ENCODE assay signal across 32 mouse cellular contexts in genomic region chr7:70454525-70454924, GRCm38 (mm10).
DNase-seq lines count a peak whose midpoint lies in the region; ATAC-seq and TF ChIP-seq lines count a peak whose summit lies in the region.
"Had no signal": no experiment of that assay in that cellular context is flagged by ENCODE, and none has a peak within 500 bp of the region (broad histone marks: within the 10 kb centered on the region; RNA-seq: fewer than 3 reads in every experiment).

No protein-coding gene starts in this region.

- H3K27ac ChIP-seq in midbrain, postnatal 0 days (ENCODE audit: low read depth, low read length): no peak overlapping the region
- H3K27ac ChIP-seq in midbrain, embryonic 16.5 days (ENCODE audit: low read length): no peak overlapping the region
- H3K27ac ChIP-seq: gastrocnemius, adult 2 months; heart, adult 2 months; hindbrain, embryonic 15.5 days; intestine, embryonic 15.5 days; layer of hippocampus, adult 2 months; left cerebral cortex, adult 2 months; liver, embryonic 15.5 days; neural tube, embryonic 13.5 days; stomach, postnatal 0 days had no signal

- ATAC-seq in midbrain, postnatal 0 days (ENCODE audit: low FRiP score): no peak
- ATAC-seq in midbrain, embryonic 16.5 days: no peak; the same call in 1 of the 2 replicates
- ATAC-seq: forebrain, embryonic 16.5 days; intestine, embryonic 15.5 days had no signal

- H3K4me3 ChIP-seq in midbrain, postnatal 0 days (ENCODE audit: low read depth, low read length): no peak overlapping the region
- no peak overlapping the region for H3K4me3 ChIP-seq in midbrain, embryonic 16.5 days (ENCODE audit: low read depth, low read length)
- H3K4me3 ChIP-seq: gastrocnemius, adult 2 months; heart, adult 2 months; heart, embryonic 12.5 days; hindbrain, embryonic 15.5 days; intestine, embryonic 15.5 days; layer of hippocampus, adult 2 months; left cerebral cortex, adult 2 months; liver, embryonic 15.5 days; myocyte; neural tube, embryonic 13.5 days had no signal

- H3K4me1 ChIP-seq in midbrain, postnatal 0 days (ENCODE audit: insufficient read depth, low read length): no peaks in the 10 kb centered on the region
- H3K4me1 ChIP-seq in midbrain, embryonic 16.5 days (ENCODE audit: control insufficient read depth, insufficient read depth, low read length): no peaks in the 10 kb centered on the region
- H3K4me1 ChIP-seq: heart, embryonic 12.5 days; hindbrain, embryonic 15.5 days; intestine, embryonic 15.5 days; liver, embryonic 15.5 days; neural tube, embryonic 13.5 days had no signal

- intact Hi-C loops in left cerebral cortex, postnatal 4 days (cut with DNase I): no loop called here

- no peaks in the 10 kb centered on the region for H3K27me3 ChIP-seq in midbrain, postnatal 0 days (ENCODE audit: insufficient read depth, low read length)
- H3K27me3 ChIP-seq in midbrain, embryonic 16.5 days (ENCODE audit: control insufficient read depth, insufficient read depth, low read depth, low read length): no peaks in the 10 kb centered on the region
- H3K27me3 ChIP-seq: heart, embryonic 12.5 days; hindbrain, embryonic 15.5 days; intestine, embryonic 15.5 days; liver, embryonic 15.5 days; neural tube, embryonic 13.5 days had no signal

- 30% methylated on average over 1 of the region's 1 CpGs for WGBS in midbrain, postnatal 0 days
- 36% methylated on average over 1 of the region's 1 CpGs for WGBS in midbrain, embryonic 16.5 days

- DNase-seq in cerebellum, postnatal 14 days: peak; percentile 20 to 30
- no peak for DNase-seq in cerebellum, adult 11 months
- DNase-seq in left cerebral cortex, postnatal 4 days: peak; percentile 66
- DNase-seq in left cerebral cortex, adult 9 months (ENCODE audit: low spot score in 2 of 2): no peak
- peak; percentile 62 for DNase-seq in midbrain, postnatal 0 days (ENCODE audit: low spot score)
- DNase-seq in natural killer cell, adult 2 months (ENCODE audit: low spot score in 2 of 2): no peak
- DNase-seq: adrenal gland, adult 8-10 months; cerebellum, adult 9-11 months; gastrocnemius, adult 2 months; gastrocnemius, postnatal 36 days; heart, adult 2 months; heart, postnatal 4 days; kidney, adult 2 months; kidney, postnatal 36 days; lung, embryonic 14.5 days; lung, postnatal 14 days; right cerebral cortex, adult 18-20 months; right cerebral cortex, postnatal 4 days; thymus, adult 18-20 months; thymus, postnatal 25 days had no signal

- H3K9me3 ChIP-seq in midbrain, postnatal 0 days (ENCODE audit: low read length): no peaks in the 10 kb centered on the region
- H3K9me3 ChIP-seq in midbrain, embryonic 16.5 days (replicated peaks; ENCODE audit: control insufficient read depth, low read length, poor library complexity, severe bottlenecking): no peaks in the 10 kb centered on the region
- H3K9me3 ChIP-seq: heart, embryonic 12.5 days; hindbrain, embryonic 15.5 days; intestine, embryonic 15.5 days; liver, embryonic 15.5 days; neural tube, embryonic 13.5 days had no signal

- no peak overlapping the region for H3K9ac ChIP-seq in midbrain, postnatal 0 days (replicated peaks; ENCODE audit: low read length, poor library complexity, severe bottlenecking)
- H3K9ac ChIP-seq in midbrain, embryonic 16.5 days (ENCODE audit: low read depth, low read length): no peak overlapping the region
- H3K9ac ChIP-seq: heart, embryonic 12.5 days; hindbrain, embryonic 15.5 days; intestine, embryonic 15.5 days; liver, embryonic 15.5 days; lung, embryonic 14.5 days; neural tube, embryonic 13.5 days had no signal

- H3K4me2 ChIP-seq in midbrain, postnatal 0 days (ENCODE audit: low read depth, low read length, poor library complexity, severe bottlenecking): no peak overlapping the region
- H3K4me2 ChIP-seq in midbrain, embryonic 16.5 days (ENCODE audit: low read length): no peak overlapping the region
- H3K4me2 ChIP-seq: heart, embryonic 12.5 days; hindbrain, embryonic 15.5 days; intestine, embryonic 15.5 days; liver, embryonic 15.5 days; lung, embryonic 14.5 days; neural tube, embryonic 13.5 days had no signal

- no peak for TF ChIP-seq CTCF in midbrain, postnatal 0 days (IDR thresholded peaks at IDR 0.05)

- no peaks in the 10 kb centered on the region for H3K36me3 ChIP-seq in midbrain, postnatal 0 days (ENCODE audit: insufficient read depth, low read length)
- no peaks in the 10 kb centered on the region for H3K36me3 ChIP-seq in midbrain, embryonic 16.5 days (ENCODE audit: control insufficient read depth, insufficient read depth, low read length)
- H3K36me3 ChIP-seq: G1E; heart, embryonic 12.5 days; hindbrain, embryonic 15.5 days; intestine, embryonic 15.5 days; liver, embryonic 15.5 days; neural tube, embryonic 13.5 days had no signal

Comparison
In these comparisons a context has a peak if more than half of its experiments do, and no peak if none do; other contexts are left out.
1. DNase-seq: peak in cerebellum, postnatal 14 days (2 of 2), left cerebral cortex, postnatal 4 days (single experiment) and midbrain, postnatal 0 days (single experiment); none in cerebellum, adult 11 months (single experiment), left cerebral cortex, adult 9 months (0 of 2) and natural killer cell, adult 2 months (0 of 2).